Mouse (Mus musculus) CH12.LX (cell line): ENCODE data around the gene Nup50. TPM values are rescaled to one million over a fixed set of nuclear protein-coding genes. Genes with fewer than 3 reads are reported as not detected.

Experiments
- DNase-seq: peaks from one replicate; pipeline ENCODE4 v3.0.0-alpha.2; 2013; ENCODE audit errors: extremely low read depth
- H3K27ac ChIP-seq: 2 replicates; pipeline ENCODE4 v1.5.1; 2012; ENCODE audit warnings: low read depth, mild to moderate bottlenecking, control low read depth, moderate library complexity; ENCODE audit not compliant: insufficient read depth
- H3K27me3 ChIP-seq: replicated peaks from 2 replicates; pipeline ENCODE3; 2012; ENCODE audit warnings: inconsistent platforms
- H3K36me3 ChIP-seq, 2 experiments: replicated peaks in 1 of 2; 2 replicates each; pipeline versions ENCODE3 to v1.6.1; 2012; ENCODE audit warnings: inconsistent platforms in 1 of 2, low read length in 1 of 2, mild to moderate bottlenecking in 1 of 2, mixed read lengths in 1 of 2, moderate library complexity in 1 of 2; ENCODE audit not compliant: control insufficient read depth in 1 of 2, insufficient read depth in 1 of 2
- H3K4me1 ChIP-seq, 2 experiments: 2 replicates each; pipeline ENCODE4 v1.6.1; 2012; ENCODE audit warnings: inconsistent platforms in 1 of 2, moderate library complexity in 1 of 2; ENCODE audit not compliant: insufficient read depth in 2 of 2, control insufficient read depth in 1 of 2
- H3K4me2 ChIP-seq: 2 replicates; pipeline ENCODE4 v1.6.1; 2012; ENCODE audit warnings: low read depth, mild to moderate bottlenecking, control low read depth; ENCODE audit not compliant: poor library complexity, insufficient read depth, severe bottlenecking
- H3K4me3 ChIP-seq, 3 experiments: fragments of 150-350 bp in 1 of 3; sonication (generic) in 1 of 3; replicated peaks in 1 of 3; 2 replicates each; pipeline versions ENCODE3 to v1.5.1; 2011 to 2012; ENCODE audit warnings: low read depth in 2 of 3, low read length in 2 of 3, mild to moderate bottlenecking in 2 of 3, moderate library complexity in 2 of 3, control low read depth in 1 of 3, improper control_type of control experiment in 1 of 3, inconsistent platforms in 1 of 3, mixed read lengths in 1 of 3; ENCODE audit not compliant: poor library complexity in 1 of 3
- H3K79me2 ChIP-seq: replicated peaks from 2 replicates; pipeline ENCODE4 v1.6.1; 2012; ENCODE audit warnings: mild to moderate bottlenecking, moderate library complexity; ENCODE audit not compliant: control insufficient read depth, poor library complexity, insufficient read depth, severe bottlenecking; ENCODE audit errors: extremely low read depth
- H3K9ac ChIP-seq: 2 replicates; pipeline ENCODE4 v1.6.1; 2012; ENCODE audit warnings: low read depth, mild to moderate bottlenecking, control low read depth, moderate library complexity; ENCODE audit not compliant: insufficient read depth
- H3K9me3 ChIP-seq: replicated peaks from 2 replicates; pipeline ENCODE3; 2012; ENCODE audit warnings: low read length, inconsistent platforms, mixed read lengths
- E2F4 ChIP-seq: IDR thresholded peaks from 2 replicates; pipeline ENCODE4 v1.6.1; 2011; ENCODE audit warnings: low read depth, low read length, improper control_type of control experiment; ENCODE audit not compliant: insufficient replicate concordance
- ELF1 ChIP-seq: IDR thresholded peaks from 2 replicates; pipeline ENCODE4 v1.6.1; 2014; ENCODE audit warnings: low read depth, mild to moderate bottlenecking, inconsistent platforms, low read length, improper control_type of control experiment
- EP300 ChIP-seq: IDR thresholded peaks from 2 replicates; pipeline ENCODE4 v1.6.1; 2011; ENCODE audit warnings: low read length, improper control_type of control experiment
- IRF4 ChIP-seq: IDR thresholded peaks from 2 replicates; pipeline ENCODE4 v1.6.1; 2014; ENCODE audit warnings: low read depth, mild to moderate bottlenecking, inconsistent platforms, low read length, improper control_type of control experiment
- JUND ChIP-seq: conservative IDR thresholded peaks from 2 replicates; pipeline ENCODE4 v1.6.1; 2011; ENCODE audit warnings: low read depth, low read length, improper control_type of control experiment
- TCF12 ChIP-seq: IDR thresholded peaks from 2 replicates; pipeline ENCODE4 v1.6.1; 2014; ENCODE audit warnings: low read depth, mild to moderate bottlenecking, inconsistent platforms, low read length, improper control_type of control experiment
- UBTF ChIP-seq: IDR thresholded peaks from 2 replicates; pipeline ENCODE4 v1.6.1; 2012; ENCODE audit warnings: low read depth, mild to moderate bottlenecking, inconsistent platforms, low read length, improper control_type of control experiment, moderate library complexity
- ZNF384 ChIP-seq: IDR thresholded peaks from 2 replicates; pipeline ENCODE4 v1.6.1; 2012; ENCODE audit warnings: low read depth, low read length, improper control_type of control experiment, inconsistent platforms
- dilution Hi-C: fragments of 300-500 bp; cut with MboI; formaldehyde crosslinking; loops from 2 replicates; pipeline ENCODE4 v1.14.3; 2020; ENCODE audit warnings: low sequenced_read_pairs; ENCODE audit not compliant: extremely low pct_unique_long_range_greater_than_20kb, extremely low pct_ligation_motif_present
- in situ Hi-C: fragments of 300-500 bp; cut with MboI; formaldehyde crosslinking; loops from 3 replicates; pipeline ENCODE4 v1.14.3; 2019; ENCODE audit warnings: low sequenced_read_pairs, low pct_ligation_motif_present, low pct_unique_long_range_greater_than_20kb, mixed read lengths
- polyA plus RNA-seq: library from polyadenylated mRNA; unstranded; fragments of >175 nt; gene quantifications from 2 replicates; pipeline ENCODE4 v1.2.1, GENCODE M21; 2012; ENCODE audit warnings: low read depth; ENCODE audit not compliant: insufficient read length
- total RNA-seq, 2 experiments: library from RNA; depleted of rRNA; stranded (reverse); fragments of 300-350 nt in 1 of 2; fragments of >200 nt in 1 of 2; gene quantifications; 2 replicates each; pipeline ENCODE4 v1.2.3; 2012 to 2014

The Nup50 gene
- total and polyA plus RNA-seq, 3 experiments = 39.2 to 85.6 (median 43.4) TPM

- dilution Hi-C loops = no loop called here
- Histone ChIP-seq H3K36me3 (peaks cover 0 to 7% of the 10 kb centered on the region in 2 experiments), H3K4me2 (peak overlapping the region; percentile 84), H3K4me3 (peak overlapping the region in 1 of 3 experiments; percentile 72), H3K79me2 (no peaks in the 10 kb centered on the region), H3K27me3 (peaks cover 2% of the 10 kb centered on the region), H3K9me3 (no peaks in the 10 kb centered on the region), H3K4me1 (peaks cover 26 to 54% of the 10 kb centered on the region in 2 experiments), H3K9ac (no peak overlapping the region), H3K27ac (no peak overlapping the region)
- in situ Hi-C loops = loop anchor here (5.0 kb wide), 1 partner anchor 39 kb away; no protein-coding TSS in a partner anchor
- peak; percentile 61 for DNase-seq
- TF ChIP-seq TCF12 = peak; percentile 38; the same call in 1 of the 2 replicates
- peak; percentile 70 for TF ChIP-seq EP300
- peak; percentile 97 for TF ChIP-seq ZNF384
- TF ChIP-seq E2F4 = no peak
- TF ChIP-seq UBTF = no peak
- no peak for TF ChIP-seq JUND
- peak; percentile 42; the same call in 1 of the 2 replicates for TF ChIP-seq IRF4
Measured at GRCm38 (mm10) chr15:84986171-84987019, 63.2 kb downstream of the Nup50 start.

- no peak overlapping the region for H3K27ac ChIP-seq
- peaks cover 19 to 46% of the 10 kb centered on the region in 2 experiments for H3K4me1 ChIP-seq
- TF ChIP-seq TCF12 = 0 out of 2 replicates have a peak, but pooled peaks have one; percentile 4
- TF ChIP-seq ELF1 = no peak
- TF ChIP-seq UBTF = peak; percentile 80
- H3K4me3 ChIP-seq = peak overlapping the region; percentile 61 to 96 (median 72)
- peaks cover 2% of the 10 kb centered on the region for H3K27me3 ChIP-seq
- H3K79me2 ChIP-seq = no peaks in the 10 kb centered on the region
- peaks cover 0 to 7% of the 10 kb centered on the region in 2 experiments for H3K36me3 ChIP-seq
- no peaks in the 10 kb centered on the region for H3K9me3 ChIP-seq
- H3K9ac ChIP-seq = peak overlapping the region; percentile 55
- no peak for DNase-seq
- peak overlapping the region; percentile 84 for H3K4me2 ChIP-seq
- in situ Hi-C loops (loop anchor here (5.0 kb wide), 1 partner anchor 40 kb away; no protein-coding TSS in a partner anchor), dilution Hi-C loops (no loop called here)
Measured at GRCm38 (mm10) chr15:84987020-84987815, 64.0 kb downstream of the Nup50 start.
